Mouse (Mus musculus) neutrophil, adult 65 days (primary cell): ENCODE results near the gene Rhox3h. TPM values are rescaled to one million over a fixed set of nuclear protein-coding genes. Genes with fewer than 3 reads are reported as not detected.

Source experiments
- total RNA-seq: library from RNA; stranded (reverse); gene quantifications from 2 replicates; pipeline ENCODE4 v1.2.4, GENCODE M21; 2023

Rhox3h gene
- total RNA-seq: not detected in 2 replicates

DNA sequence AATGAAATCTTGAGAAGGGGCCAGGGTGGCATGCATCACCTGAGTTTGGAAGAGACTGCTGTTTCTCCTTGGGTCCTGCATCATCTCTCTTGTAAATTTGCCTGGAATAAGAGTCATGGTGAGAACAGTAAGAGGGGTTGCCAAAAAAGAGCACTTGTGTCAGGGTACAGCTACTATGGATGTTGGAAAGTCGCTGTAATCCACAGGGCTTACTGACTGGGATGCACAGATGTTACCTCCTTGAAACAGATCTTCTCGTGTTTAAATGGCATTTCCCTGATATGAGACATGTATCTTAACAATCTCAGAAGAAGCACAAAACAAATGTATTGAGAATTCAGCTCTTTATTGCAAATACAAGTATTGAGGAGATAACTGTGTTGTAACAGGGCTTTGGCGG lies at the start of gene Rhox3h:
Rhox3h (minus strand) TSS at position 101 of the 400 bp plus-strand sequence.

DNA sequence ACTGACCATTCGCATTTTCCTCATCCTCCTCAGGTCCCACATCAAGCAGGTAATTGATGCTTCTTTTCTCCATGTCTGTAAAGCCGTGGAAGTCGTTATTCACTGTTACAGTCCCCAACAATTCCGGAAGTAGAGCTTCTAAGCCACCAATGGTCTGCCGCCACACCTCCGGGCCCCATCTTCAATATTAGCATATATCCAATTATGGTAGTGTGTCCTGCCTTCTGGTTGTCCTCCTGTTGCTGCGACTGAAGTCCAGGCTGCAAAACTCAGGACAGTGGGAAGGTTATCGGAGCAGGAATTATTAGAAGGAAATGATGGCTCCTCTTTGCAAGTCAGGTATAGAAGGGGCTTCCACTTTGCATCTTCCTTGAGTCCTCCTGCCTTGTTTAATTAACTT lies 4.6 kb upstream of the Rhox3h start, which contains the start of gene Rhox2h:
Rhox2h (minus strand) TSS at position 101 of the 400 bp plus-strand sequence.

DNA sequence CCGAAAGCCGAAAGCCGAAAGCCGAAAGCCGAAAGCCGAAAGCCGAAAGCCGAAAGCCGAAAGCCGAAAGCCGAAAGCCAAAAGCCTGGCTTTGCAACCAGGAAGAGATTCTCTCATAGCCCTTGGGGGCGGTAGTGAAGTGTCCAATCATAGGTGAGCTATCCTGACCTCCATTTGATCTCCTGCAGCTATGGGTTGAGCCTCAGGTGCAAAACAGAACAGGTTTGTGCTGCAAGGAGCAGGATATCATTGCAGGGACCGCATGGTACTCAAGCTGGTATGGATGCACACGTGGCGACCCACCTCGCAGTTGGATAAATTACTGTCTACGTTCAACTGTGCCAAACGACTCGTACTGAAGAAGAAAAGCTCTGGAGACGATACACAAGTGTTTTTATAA lies 17.3 kb downstream of the Rhox3h start, which contains the start of gene Rhox4g:
Rhox4g (minus strand) TSS at position 101 of the 400 bp plus-strand sequence.

GRCm38 (mm10) chrX:37643370-37643769 lies 25.2 kb downstream of the Rhox3h start, which contains the start of gene Rhox2g:
Rhox2g (minus strand) TSS chrX:37643470.

GRCm38 (mm10) chrX:37628512-37628911 lies 40.1 kb downstream of the Rhox3h start, which contains the start of gene Rhox3g:
Rhox3g (minus strand) TSS chrX:37628612.

Other genes with a start within 250 kb of the Rhox3h start
- gene Rhox4b, start 236.3 kb downstream of the Rhox3h start, total RNA-seq: not detected in 2 replicates
- not detected in 2 replicates for gene Rhox2c, start 215.1 kb downstream of the Rhox3h start, total RNA-seq
- gene Rhox3c, start 210.2 kb downstream of the Rhox3h start, total RNA-seq: not detected in 2 replicates
- gene Rhox4c, start 188.4 kb downstream of the Rhox3h start, total RNA-seq: not detected in 2 replicates
- not detected in 2 replicates for gene Rhox2d, start 175.3 kb downstream of the Rhox3h start, total RNA-seq
- gene Rhox4d, start 154.4 kb downstream of the Rhox3h start, total RNA-seq: not detected in 2 replicates
- not detected in 2 replicates for gene Rhox2e, start 138.3 kb downstream of the Rhox3h start, total RNA-seq
- gene Rhox3e, start 126.7 kb downstream of the Rhox3h start, total RNA-seq: not detected in 2 replicates
- not detected in 2 replicates for gene Rhox4e, start 111.4 kb downstream of the Rhox3h start, total RNA-seq
- not detected in 2 replicates for gene Rhox2f, start 97.4 kb downstream of the Rhox3h start, total RNA-seq
- not detected in 2 replicates for gene Rhox3f, start 87.8 kb downstream of the Rhox3h start, total RNA-seq
- not detected in 2 replicates for gene Rhox4f, start 61.1 kb downstream of the Rhox3h start, total RNA-seq
- gene Rhox3g, start 40.2 kb downstream of the Rhox3h start, total RNA-seq: not detected in 2 replicates
- not detected in 2 replicates for gene Rhox2g, start 25.3 kb downstream of the Rhox3h start, total RNA-seq
- not detected in 2 replicates for gene Rhox4g, start 17.4 kb downstream of the Rhox3h start, total RNA-seq
- not detected in 2 replicates for gene Rhox2h, start 4.5 kb upstream of the Rhox3h start, total RNA-seq
- gene Rhox5, start 136.1 kb upstream of the Rhox3h start, total RNA-seq: not detected in 2 replicates
- not detected in 2 replicates for gene Rhox6, start 158.1 kb upstream of the Rhox3h start, total RNA-seq
- gene Rhox7a, start 162.9 kb upstream of the Rhox3h start, total RNA-seq: not detected in 2 replicates
- gene Rhox8, start 210.2 kb upstream of the Rhox3h start, total RNA-seq: not detected in 2 replicates
- gene Rhox7b, start 228.5 kb upstream of the Rhox3h start, total RNA-seq: not detected in 2 replicates
- gene Rhox9, start 233.0 kb upstream of the Rhox3h start, total RNA-seq: not detected in 2 replicates